Mouse (Mus musculus) midbrain, embryonic 14.5 days (tissue): ENCODE measurements around the gene Atp13a2. TPM values are rescaled to one million over a fixed set of nuclear protein-coding genes. Genes with fewer than 3 reads are reported as not detected.
A peak's percentile ranks its signal among the peaks of the same experiment; 100 is the strongest.

ENCODE experiments used
- ATAC-seq: fragments of 200-750 bp; cut with Nextera tagmentation; 2 replicates; pipeline ENCODE4 v1.8.0; 2017; ENCODE audit warnings: moderate number of reproducible peaks, moderate library complexity; ENCODE audit not compliant: low FRiP score, low TSS enrichment
- DNase-seq: peaks from one replicate; pipeline ENCODE4 v3.0.0-alpha.2; 2015
- H3K27ac ChIP-seq: fragments of 300-500 bp; sonication (generic); replicated peaks from 2 replicates; pipeline ENCODE4 v1.5.1; 2014; ENCODE audit warnings: mild to moderate bottlenecking, low read depth, low read length, moderate library complexity
- H3K27me3 ChIP-seq: fragments of 300-500 bp; sonication (generic); 2 replicates; pipeline ENCODE4 v1.6.1; 2014; ENCODE audit warnings: low read length, control low read depth, mixed read lengths; ENCODE audit not compliant: control insufficient read depth, insufficient read depth
- H3K36me3 ChIP-seq: fragments of 300-500 bp; sonication (generic); 2 replicates; pipeline ENCODE4 v1.6.1; 2014; ENCODE audit warnings: low read length, control low read depth; ENCODE audit not compliant: control insufficient read depth, insufficient read depth
- H3K4me1 ChIP-seq: fragments of 300-500 bp; sonication (generic); 2 replicates; pipeline ENCODE4 v1.6.1; 2014; ENCODE audit warnings: mild to moderate bottlenecking, antibody characterized with exemption, low read length, control low read depth; ENCODE audit not compliant: control insufficient read depth, insufficient read depth
- H3K4me2 ChIP-seq: fragments of 300-500 bp; sonication (generic); 2 replicates; pipeline ENCODE4 v1.6.1; 2014; ENCODE audit warnings: mild to moderate bottlenecking, low read length, moderate library complexity
- H3K4me3 ChIP-seq: fragments of 300-500 bp; sonication (generic); replicated peaks from 2 replicates; pipeline ENCODE4 v1.5.1; 2014; ENCODE audit warnings: low read depth, low read length
- H3K9ac ChIP-seq: fragments of 300-500 bp; sonication (generic); replicated peaks from 2 replicates; pipeline ENCODE4 v1.6.1; 2014; ENCODE audit warnings: mild to moderate bottlenecking, low read length, moderate library complexity
- H3K9me3 ChIP-seq: fragments of 300-500 bp; sonication (generic); 2 replicates; pipeline ENCODE4 v1.6.1; 2016; ENCODE audit warnings: low read length, control low read depth, mixed read lengths; ENCODE audit not compliant: control insufficient read depth
- WGBS: fragments of 180-500 bp; shearing (Covaris S2); extraction: QIAGEN DNeasy Blood & Tissue Kit; methylation state at CpG from one replicate; pipeline ENCODE4 v1.1.7; 2014; 5-methylcytosine and 5-hydroxymethylcytosine counted together
- polyA plus RNA-seq: library from polyadenylated mRNA; unstranded; fragments of >200 nt; fragmentation: Nextera tagmentation; extraction: Ambion mirVana; gene quantifications from 2 replicates; pipeline ENCODE4 v1.2.1, GENCODE M21; 2014

Atp13a2 gene
- polyA plus RNA-seq, 1 experiment from 2014 or later, result 162 TPM

DNA sequence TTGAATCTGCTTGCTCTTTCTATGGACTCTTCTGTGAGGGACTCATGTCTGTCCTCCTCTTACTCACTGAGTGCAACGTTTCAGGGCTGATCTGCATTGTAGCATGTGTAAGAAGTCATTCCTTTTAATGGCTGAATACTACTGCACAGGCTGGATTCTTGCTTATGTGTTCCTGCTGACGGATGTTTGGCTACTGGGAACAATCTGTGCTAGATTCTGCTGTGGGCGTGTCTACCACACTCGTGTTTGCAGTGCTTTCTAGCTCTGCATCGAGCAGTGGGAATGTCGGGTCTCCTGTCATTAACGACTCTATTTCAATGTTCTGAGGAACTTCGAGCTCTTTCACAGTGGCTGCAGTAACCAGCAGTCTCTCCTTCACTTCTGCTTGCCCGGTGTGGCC lies 37.4 kb downstream of the Atp13a2 start:
- Histone ChIP-seq H3K4me3 (no peak overlapping the region), H3K4me1 (peaks cover 22% of the 10 kb centered on the region), H3K27me3 (no peaks in the 10 kb centered on the region), H3K9ac (no peak overlapping the region), H3K36me3 (peaks cover 57% of the 10 kb centered on the region), H3K27ac (no peak overlapping the region), H3K4me2 (no peak overlapping the region), H3K9me3 (no peaks in the 10 kb centered on the region)
- ATAC-seq (no peak), DNase-seq (no peak)
- WGBS, result 73% methylated on average over 9 of the region's 9 CpGs

DNA sequence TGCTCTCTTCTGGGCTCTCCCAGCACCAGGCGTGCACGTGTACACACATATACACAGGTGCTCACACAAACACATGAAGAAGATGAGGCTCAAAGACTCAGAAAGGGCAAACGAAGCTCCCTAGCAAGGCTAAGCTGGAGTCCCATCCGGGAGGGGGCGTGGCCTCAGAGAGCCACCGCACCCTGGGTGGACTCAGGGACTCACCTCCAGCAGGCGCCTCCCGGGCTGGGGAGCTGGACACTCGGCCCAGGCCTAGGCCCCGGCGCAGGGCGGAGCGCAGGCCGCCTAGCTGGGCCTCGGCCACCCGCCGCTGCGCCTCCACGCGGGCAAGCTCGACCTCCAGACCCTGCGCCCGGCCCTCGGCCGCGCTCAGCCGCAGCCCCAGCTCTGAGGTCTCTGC lies 38.3 kb downstream of the Atp13a2 start:
- Histone ChIP-seq H3K27ac (no peak overlapping the region), H3K4me2 (no peak overlapping the region), H3K4me1 (peaks cover 21% of the 10 kb centered on the region), H3K36me3 (peaks cover 65% of the 10 kb centered on the region), H3K27me3 (no peaks in the 10 kb centered on the region), H3K9me3 (no peaks in the 10 kb centered on the region), H3K9ac (no peak overlapping the region), H3K4me3 (no peak overlapping the region)
- ATAC-seq, result no peak
- no peak for DNase-seq
- 76% methylated on average over 27 of the region's 27 CpGs for WGBS

DNA sequence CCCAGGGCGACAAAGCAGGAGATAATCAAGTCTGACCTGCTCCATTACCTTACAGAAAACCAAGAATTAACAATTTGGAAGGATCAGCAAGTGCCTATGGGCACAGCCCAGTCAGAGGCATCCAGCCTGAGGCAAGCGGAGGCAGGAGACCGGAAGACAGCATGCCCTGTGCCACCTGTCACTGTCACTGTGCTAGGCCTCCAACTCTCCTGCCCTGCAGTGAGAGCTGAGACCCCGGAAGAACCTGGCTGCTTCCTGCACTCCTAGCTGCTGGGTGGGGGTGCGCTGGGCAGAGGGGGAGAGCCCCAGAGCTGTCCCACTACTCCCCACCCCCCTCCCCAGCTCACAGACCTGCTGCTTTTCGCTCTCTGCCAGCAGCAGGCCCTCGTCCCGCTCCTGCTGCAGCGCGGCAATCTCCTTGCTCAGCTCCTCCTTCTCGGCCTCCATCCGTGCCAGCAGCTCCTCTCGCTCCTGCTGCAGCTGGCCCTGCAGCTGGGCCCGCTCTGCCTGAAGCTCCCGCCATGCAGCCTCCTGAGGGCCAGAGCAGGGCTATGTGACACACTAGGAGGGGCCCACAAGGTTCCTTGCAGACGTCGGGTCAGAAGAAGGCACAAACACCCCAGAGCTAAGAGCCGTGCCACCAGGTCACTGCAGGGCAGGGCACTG lies 44.0 kb downstream of the Atp13a2 start:
- Histone ChIP-seq H3K4me1 (no peaks in the 10 kb centered on the region), H3K4me2 (no peak overlapping the region), H3K27ac (no peak overlapping the region), H3K9ac (no peak overlapping the region), H3K4me3 (no peak overlapping the region), H3K36me3 (peaks cover 68% of the 10 kb centered on the region), H3K9me3 (no peaks in the 10 kb centered on the region), H3K27me3 (no peaks in the 10 kb centered on the region)
- DNase-seq (no peak), ATAC-seq (no peak)
- 92% methylated on average over 17 of the region's 18 CpGs for WGBS

DNA sequence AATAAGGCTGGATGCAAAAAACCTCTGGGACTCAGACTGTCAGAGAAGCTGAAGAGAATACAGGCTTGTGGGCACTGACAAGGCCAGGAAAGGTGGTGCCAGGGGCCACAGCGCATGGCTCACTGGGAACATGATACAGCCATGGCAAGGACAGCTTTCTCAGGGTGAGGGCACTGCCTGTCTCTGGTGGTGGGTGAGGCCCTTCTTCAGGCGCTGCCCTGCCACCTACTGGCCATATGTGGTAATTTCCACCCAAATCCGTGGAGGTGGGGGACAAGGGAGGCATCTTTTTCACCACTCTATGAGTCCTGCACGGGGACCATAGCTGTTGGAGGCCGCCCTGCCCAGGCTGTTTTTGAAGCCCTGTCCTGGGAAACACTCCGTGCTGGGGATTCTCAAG lies 45.1 kb downstream of the Atp13a2 start:
- Histone ChIP-seq H3K36me3 (peaks cover 68% of the 10 kb centered on the region), H3K4me3 (no peak overlapping the region)
- 16% methylated on average over 6 of the region's 6 CpGs for WGBS

DNA sequence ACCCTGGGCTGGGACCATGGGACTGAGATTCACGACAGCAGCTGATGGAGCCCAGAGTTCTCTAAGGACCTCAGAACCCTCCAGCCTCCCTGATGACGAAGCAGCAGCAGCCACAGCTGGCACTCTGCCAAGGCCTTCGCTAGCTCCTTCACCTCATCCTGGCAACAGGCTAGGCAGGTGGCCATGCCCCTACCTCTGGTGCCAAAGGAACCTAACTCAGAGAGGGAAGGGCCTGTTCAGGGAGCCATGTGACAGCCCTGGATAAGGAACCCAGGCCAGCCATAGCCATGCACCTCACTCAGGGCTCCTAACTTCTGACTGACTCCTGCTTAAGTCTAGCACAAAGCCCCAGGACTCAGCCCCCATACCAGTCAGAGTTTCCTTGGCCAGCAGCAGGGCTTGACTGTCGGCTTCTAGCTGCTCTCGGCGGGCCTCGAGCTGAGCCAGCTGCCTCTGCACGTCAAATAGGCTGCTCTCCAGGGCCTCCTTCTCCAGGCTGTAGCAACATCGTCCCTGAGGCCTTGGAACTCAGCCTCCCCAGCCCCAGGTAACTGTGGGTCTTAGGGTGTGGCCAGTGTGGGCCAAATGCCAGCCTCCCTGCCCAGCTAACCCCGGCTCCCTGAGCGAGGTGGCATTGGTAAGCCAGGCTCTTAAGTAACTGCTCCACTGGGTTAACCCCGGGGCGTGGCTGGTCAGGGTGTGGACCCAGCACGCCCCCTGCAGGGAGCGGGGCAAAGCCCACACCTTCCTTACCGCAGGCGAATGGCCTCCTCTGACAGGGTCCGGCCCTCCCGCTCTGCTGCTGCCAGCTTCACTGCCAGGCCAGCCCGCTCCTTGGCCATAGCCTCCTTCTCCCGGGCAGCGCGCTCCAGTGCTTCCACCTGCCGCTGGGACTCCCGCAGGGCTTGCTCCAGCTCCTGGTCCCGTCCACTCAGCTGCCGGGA lies 47.2 kb downstream of the Atp13a2 start:
- Histone ChIP-seq H3K27ac (no peak overlapping the region), H3K9ac (no peak overlapping the region), H3K36me3 (peaks cover 67% of the 10 kb centered on the region), H3K4me3 (no peak overlapping the region), H3K4me2 (no peak overlapping the region), H3K27me3 (no peaks in the 10 kb centered on the region), H3K4me1 (no peaks in the 10 kb centered on the region), H3K9me3 (no peaks in the 10 kb centered on the region)
- peak; percentile 41 for DNase-seq
- 72% methylated on average over 27 of the region's 27 CpGs for WGBS
- 0 out of 2 replicates have a peak, but pooled peaks have one; percentile 28 for ATAC-seq

More for the DNA sequence above, 45.1 kb downstream of the Atp13a2 start:
- Histone ChIP-seq H3K4me2 (no peak overlapping the region), H3K4me1 (no peaks in the 10 kb centered on the region), H3K9me3 (no peaks in the 10 kb centered on the region), H3K27me3 (no peaks in the 10 kb centered on the region), H3K27ac (0 out of 2 replicates have a peak overlapping the region, but pooled peaks have one; percentile 41), H3K9ac (no peak overlapping the region)
- peak; percentile 59; the same call in 1 of the 2 replicates for ATAC-seq
- peak; percentile 89 for DNase-seq

DNA sequence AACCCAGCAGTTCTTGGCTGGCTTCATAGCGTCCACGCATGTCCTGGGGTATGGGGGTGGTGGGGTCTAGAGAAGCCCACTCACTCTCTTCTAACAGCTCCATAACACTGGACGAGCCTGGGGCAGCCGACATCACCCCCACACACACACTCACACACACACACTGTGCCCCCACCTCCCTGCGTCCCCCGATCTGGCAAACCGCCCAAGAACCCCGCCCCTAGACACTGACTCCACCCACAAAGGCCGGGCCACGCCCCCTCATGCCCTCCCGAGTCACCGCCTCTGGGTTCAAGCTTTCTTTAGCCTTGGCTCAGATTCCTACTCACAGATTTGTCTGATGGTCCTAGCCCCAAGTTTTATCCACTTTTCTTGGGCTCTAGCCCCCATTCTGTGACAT lies 54.4 kb downstream of the Atp13a2 start:
- ATAC-seq (no peak), DNase-seq (no peak)
- Histone ChIP-seq H3K27me3 (no peaks in the 10 kb centered on the region), H3K27ac (no peak overlapping the region), H3K9ac (no peak overlapping the region), H3K4me3 (no peak overlapping the region), H3K36me3 (peaks cover 51% of the 10 kb centered on the region), H3K4me2 (no peak overlapping the region), H3K4me1 (no peaks in the 10 kb centered on the region), H3K9me3 (no peaks in the 10 kb centered on the region)
- 63% methylated on average over 12 of the region's 12 CpGs for WGBS

DNA sequence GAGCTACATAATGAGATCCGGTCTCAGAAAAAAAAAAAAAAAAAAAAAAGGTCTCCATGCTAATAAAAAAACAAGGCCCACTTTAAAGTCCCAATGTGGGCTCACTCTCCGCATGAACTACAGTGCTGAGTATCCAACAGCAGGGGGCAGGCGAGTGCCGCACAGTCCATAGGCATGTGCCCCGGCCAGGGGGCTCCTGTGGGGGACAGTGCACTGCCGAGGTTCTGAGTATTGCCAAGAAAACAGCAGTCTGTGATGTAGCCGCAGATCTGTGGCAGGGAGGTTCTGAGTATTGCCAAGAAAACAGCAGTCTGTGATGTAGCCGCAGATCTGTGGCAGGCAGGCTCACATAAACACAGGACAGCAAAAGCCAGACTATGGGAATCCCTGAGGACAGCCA lies 58.1 kb downstream of the Atp13a2 start:
- Histone ChIP-seq H3K27ac (no peak overlapping the region), H3K4me2 (no peak overlapping the region), H3K9me3 (no peaks in the 10 kb centered on the region), H3K4me3 (no peak overlapping the region), H3K4me1 (peaks cover 25% of the 10 kb centered on the region), H3K9ac (no peak overlapping the region), H3K27me3 (no peaks in the 10 kb centered on the region), H3K36me3 (peaks cover 33% of the 10 kb centered on the region)
- peak; percentile 88 for DNase-seq
- peak; percentile 57; the same call in 1 of the 2 replicates for ATAC-seq
- 17% methylated on average over 8 of the region's 8 CpGs for WGBS

DNA sequence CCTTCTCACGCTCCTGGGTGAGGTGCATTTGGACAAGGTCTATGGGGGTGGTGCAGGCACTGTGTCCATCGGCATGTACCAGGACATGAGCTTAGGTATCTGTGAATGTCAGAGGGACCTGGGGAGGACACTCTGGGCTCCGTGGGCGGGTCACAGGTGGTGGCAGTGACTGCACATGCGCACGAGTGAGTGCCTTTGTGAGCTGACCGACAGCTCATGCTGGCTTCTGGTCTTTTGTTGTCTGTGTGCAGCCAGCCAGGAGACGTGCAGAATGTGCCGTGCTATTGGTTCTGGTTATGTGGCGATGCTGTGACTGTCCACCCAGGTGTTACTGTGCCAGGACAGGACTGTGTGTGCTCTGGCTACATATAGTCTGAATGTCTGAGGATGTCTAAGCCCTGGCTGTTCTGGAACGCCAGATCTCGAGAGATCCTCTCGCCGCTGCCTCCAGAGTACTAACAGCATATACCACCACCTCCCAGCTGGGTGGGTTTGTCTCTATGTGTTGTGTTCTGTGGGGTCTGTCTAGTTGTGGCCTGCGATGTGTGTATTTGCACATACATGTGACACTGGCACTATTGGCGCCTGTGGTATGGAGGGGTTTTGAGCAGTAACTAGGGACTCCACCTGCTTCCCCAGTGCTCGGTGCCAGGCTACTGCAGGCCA lies 62.3 kb downstream of the Atp13a2 start:
- peak overlapping the region; percentile 98 for H3K27ac ChIP-seq
- H3K9ac ChIP-seq, result peak overlapping the region; percentile 51
- 13% methylated on average over 17 of the region's 17 CpGs for WGBS
- H3K36me3 ChIP-seq, result peaks cover 13% of the 10 kb centered on the region
- H3K9me3 ChIP-seq, result no peaks in the 10 kb centered on the region
- peak overlapping the region; percentile 50 for H3K4me2 ChIP-seq
- DNase-seq, result peak; percentile 75
- no peaks in the 10 kb centered on the region for H3K27me3 ChIP-seq
- H3K4me1 ChIP-seq, result peaks cover 49% of the 10 kb centered on the region
- no peak overlapping the region for H3K4me3 ChIP-seq
- ATAC-seq, result peak; percentile 25; the same call in 1 of the 2 replicates
